Mouse (Mus musculus) MEL (cell line): Measurements from ENCODE around the gene Eml5. TPM values are rescaled to one million over a fixed set of nuclear protein-coding genes. Genes with fewer than 3 reads are reported as not detected.

ENCODE experiments used
- DNase-seq: peaks from one replicate; pipeline ENCODE4 v3.0.0; 2011; ENCODE audit warnings: low read depth, low spot score
- H3K27ac ChIP-seq: 2 replicates; pipeline ENCODE4 v1.5.1; 2012; ENCODE audit warnings: low read depth, mild to moderate bottlenecking, control low read depth, low read length, moderate library complexity; ENCODE audit not compliant: control insufficient read depth
- H3K27me3 ChIP-seq, 2 experiments: fragments of 150-350 bp in 1 of 2; sonication (generic) in 1 of 2; 2 replicates each; pipeline ENCODE4 v1.6.1; 2012; ENCODE audit warnings: low read length in 2 of 2, mild to moderate bottlenecking in 2 of 2, improper control_type of control experiment in 1 of 2, moderate library complexity in 1 of 2; ENCODE audit not compliant: insufficient read depth in 2 of 2, control insufficient read depth in 1 of 2
- H3K36me3 ChIP-seq, 2 experiments: 2 replicates each; pipeline ENCODE4 v1.6.1; 2012 to 2014; ENCODE audit warnings: low read length in 2 of 2, improper control_type of control experiment in 1 of 2, inconsistent platforms in 1 of 2, mild to moderate bottlenecking in 1 of 2; ENCODE audit not compliant: insufficient read depth in 2 of 2, control insufficient read depth in 1 of 2
- H3K4me1 ChIP-seq, 2 experiments: fragments of 150-350 bp in 1 of 2; sonication (generic) in 1 of 2; 2 replicates each; pipeline ENCODE4 v1.6.1; 2012; ENCODE audit warnings: low read length in 2 of 2, improper control_type of control experiment in 1 of 2, mild to moderate bottlenecking in 1 of 2; ENCODE audit not compliant: insufficient read depth in 2 of 2, control insufficient read depth in 1 of 2
- H3K4me3 ChIP-seq, 2 experiments: fragments of 150-350 bp in 1 of 2; sonication (generic) in 1 of 2; 2 replicates each; pipeline ENCODE4 v1.5.1; 2012; ENCODE audit warnings: low read depth in 2 of 2, low read length in 2 of 2, mild to moderate bottlenecking in 2 of 2, moderate library complexity in 2 of 2, control low read depth in 1 of 2, improper control_type of control experiment in 1 of 2; ENCODE audit not compliant: control insufficient read depth in 1 of 2, insufficient read depth in 1 of 2
- H3K79me2 ChIP-seq: 2 replicates; pipeline ENCODE4 v1.6.1; 2012; ENCODE audit warnings: mild to moderate bottlenecking, low read length, moderate library complexity; ENCODE audit not compliant: control insufficient read depth, poor library complexity, insufficient read depth
- H3K9ac ChIP-seq: 2 replicates; pipeline ENCODE4 v1.6.1; 2012; ENCODE audit warnings: low read depth, mild to moderate bottlenecking, control low read depth, low read length, moderate library complexity; ENCODE audit not compliant: control insufficient read depth, poor library complexity, severe bottlenecking
- H3K9me3 ChIP-seq: fragments of 150-350 bp; sonication (generic); replicated peaks from 2 replicates; pipeline ENCODE4 v1.6.1; 2012; ENCODE audit warnings: mild to moderate bottlenecking, low read length, improper control_type of control experiment, moderate library complexity; ENCODE audit not compliant: insufficient read depth
- BHLHE40 ChIP-seq: IDR thresholded peaks from 2 replicates; pipeline ENCODE4 v1.6.1; 2012; ENCODE audit warnings: low read depth, mild to moderate bottlenecking, inconsistent platforms, low read length, improper control_type of control experiment, borderline replicate concordance
- CHD1 ChIP-seq: IDR thresholded peaks from 2 replicates; pipeline ENCODE4 v1.6.1; 2012; ENCODE audit warnings: low read depth, mild to moderate bottlenecking, inconsistent platforms, low read length, improper control_type of control experiment
- CHD2 ChIP-seq: IDR thresholded peaks from 2 replicates; pipeline ENCODE4 v1.6.1; 2011; ENCODE audit warnings: low read length, improper control_type of control experiment
- E2F4 ChIP-seq: IDR thresholded peaks from 2 replicates; pipeline ENCODE4 v1.6.1; 2011; ENCODE audit warnings: low read depth, low read length, improper control_type of control experiment, borderline replicate concordance
- ELF1 ChIP-seq: IDR thresholded peaks from 2 replicates; pipeline ENCODE4 v1.6.1; 2014; ENCODE audit warnings: low read depth, mild to moderate bottlenecking, inconsistent platforms, low read length, improper control_type of control experiment, moderate library complexity
- EP300 ChIP-seq, 2 experiments: IDR thresholded peaks; 2 replicates each; pipeline ENCODE4 v1.6.1; 2011; ENCODE audit warnings: improper control_type of control experiment in 2 of 2, low read length in 2 of 2, low read depth in 1 of 2, mild to moderate bottlenecking in 1 of 2
- ETS1 ChIP-seq: IDR thresholded peaks from 2 replicates; pipeline ENCODE4 v1.6.1; 2012; ENCODE audit warnings: low read depth, mild to moderate bottlenecking, inconsistent platforms, low read length, improper control_type of control experiment, moderate library complexity
- GABPA ChIP-seq: IDR thresholded peaks from 2 replicates; pipeline ENCODE4 v1.6.1; 2012; ENCODE audit warnings: low read depth, mild to moderate bottlenecking, inconsistent platforms, low read length, improper control_type of control experiment, moderate library complexity
- GATA1 ChIP-seq: IDR thresholded peaks from 2 replicates; pipeline ENCODE4 v1.6.1; 2011; ENCODE audit warnings: low read depth, low read length, improper control_type of control experiment
- HCFC1 ChIP-seq: IDR thresholded peaks from 2 replicates; pipeline ENCODE4 v1.6.1; 2012; ENCODE audit warnings: low read depth, mild to moderate bottlenecking, inconsistent platforms, low read length, improper control_type of control experiment, moderate library complexity
- JUND ChIP-seq: IDR thresholded peaks from 2 replicates; pipeline ENCODE4 v1.6.1; 2011; ENCODE audit warnings: low read depth, mild to moderate bottlenecking, improper control_type of control experiment, low read length
- KAT2A ChIP-seq: conservative IDR thresholded peaks from 2 replicates; pipeline ENCODE4 v1.6.1; 2012; ENCODE audit warnings: low read depth, low read length, improper control_type of control experiment, inconsistent platforms
- MAFK ChIP-seq: IDR thresholded peaks from 2 replicates; pipeline ENCODE4 v1.6.1; 2011; ENCODE audit warnings: low read depth, mild to moderate bottlenecking, low read length, improper control_type of control experiment, borderline replicate concordance
- MAX ChIP-seq: IDR thresholded peaks from 2 replicates; pipeline ENCODE4 v1.6.1; 2011; ENCODE audit warnings: low read length, improper control_type of control experiment
- MAZ ChIP-seq: IDR thresholded peaks from 2 replicates; pipeline ENCODE4 v1.6.1; 2012; ENCODE audit warnings: low read depth, mild to moderate bottlenecking, inconsistent platforms, low read length, improper control_type of control experiment
- MEF2A ChIP-seq: IDR thresholded peaks from 2 replicates; pipeline ENCODE4 v1.6.1; 2014; ENCODE audit warnings: low read depth, mild to moderate bottlenecking, inconsistent platforms, low read length, improper control_type of control experiment; ENCODE audit not compliant: poor library complexity, insufficient replicate concordance, severe bottlenecking; ENCODE audit errors: extremely low read depth
- MXI1 ChIP-seq: IDR thresholded peaks from 2 replicates; pipeline ENCODE4 v1.6.1; 2011; ENCODE audit warnings: mild to moderate bottlenecking, low read depth, low read length, improper control_type of control experiment
- MYB ChIP-seq: IDR thresholded peaks from 2 replicates; pipeline ENCODE4 v1.6.1; 2011; ENCODE audit warnings: mild to moderate bottlenecking, low read depth, low read length, improper control_type of control experiment
- MYC ChIP-seq: IDR thresholded peaks from 2 replicates; pipeline ENCODE4 v1.6.1; 2011; ENCODE audit warnings: low read depth, mild to moderate bottlenecking, low read length, improper control_type of control experiment, moderate library complexity
- NELFE ChIP-seq: IDR thresholded peaks from 2 replicates; pipeline ENCODE4 v1.6.1; 2011; ENCODE audit warnings: low read depth, low read length, improper control_type of control experiment
- NRF1 ChIP-seq: IDR thresholded peaks from 2 replicates; pipeline ENCODE4 v1.6.1; 2014; ENCODE audit warnings: low read depth, mild to moderate bottlenecking, inconsistent platforms, low read length, improper control_type of control experiment, moderate library complexity; ENCODE audit not compliant: poor library complexity, insufficient read depth, severe bottlenecking
- POLR2A ChIP-seq, 2 experiments: IDR thresholded peaks; 2 replicates each; pipeline ENCODE4 v1.6.1; 2011 to 2012; ENCODE audit warnings: low read length in 2 of 2, mild to moderate bottlenecking in 2 of 2, control low read depth in 1 of 2, improper control_type of control experiment in 1 of 2, low read depth in 1 of 2, moderate library complexity in 1 of 2; ENCODE audit not compliant: control insufficient read depth in 1 of 2, insufficient read depth in 1 of 2, poor library complexity in 1 of 2
- POLR2AphosphoS5 ChIP-seq: IDR thresholded peaks from 2 replicates; pipeline ENCODE4 v1.6.1; 2012; ENCODE audit warnings: low read depth, borderline replicate concordance, mild to moderate bottlenecking, inconsistent platforms, low read length, moderate library complexity, mixed read lengths
- RAD21 ChIP-seq: IDR thresholded peaks from 2 replicates; pipeline ENCODE4 v1.6.1; 2011; ENCODE audit warnings: mild to moderate bottlenecking, low read depth, low read length, improper control_type of control experiment
- SIN3A ChIP-seq: IDR thresholded peaks from 2 replicates; pipeline ENCODE4 v1.6.1; 2012; ENCODE audit warnings: low read length, improper control_type of control experiment, inconsistent platforms
- SMC3 ChIP-seq: IDR thresholded peaks from 2 replicates; pipeline ENCODE4 v1.6.1; 2011; ENCODE audit warnings: low read depth, low read length, improper control_type of control experiment
- TBP ChIP-seq: IDR thresholded peaks from 2 replicates; pipeline ENCODE4 v1.8.0; 2011; ENCODE audit warnings: low read depth, low read length, improper control_type of control experiment
- TCF12 ChIP-seq: IDR thresholded peaks from 2 replicates; pipeline ENCODE4 v1.6.1; 2014; ENCODE audit warnings: low read depth, mild to moderate bottlenecking, inconsistent platforms, low read length, improper control_type of control experiment, moderate library complexity
- UBTF ChIP-seq: IDR thresholded peaks from 2 replicates; pipeline ENCODE4 v1.6.1; 2012; ENCODE audit warnings: low read depth, mild to moderate bottlenecking, inconsistent platforms, low read length, improper control_type of control experiment, moderate library complexity, borderline replicate concordance; ENCODE audit not compliant: insufficient read depth
- USF1 ChIP-seq: IDR thresholded peaks from 2 replicates; pipeline ENCODE4 v1.6.1; 2014; ENCODE audit warnings: low read depth, mild to moderate bottlenecking, inconsistent platforms, low read length, improper control_type of control experiment, moderate library complexity
- USF2 ChIP-seq, 2 experiments: IDR thresholded peaks; 2 replicates each; pipeline ENCODE4 v1.6.1; 2011 to 2012; ENCODE audit warnings: improper control_type of control experiment in 2 of 2, low read length in 2 of 2, borderline replicate concordance in 1 of 2, inconsistent platforms in 1 of 2, low read depth in 1 of 2, mild to moderate bottlenecking in 1 of 2; ENCODE audit not compliant: insufficient read depth in 1 of 2
- ZC3H11A ChIP-seq: IDR thresholded peaks from 2 replicates; pipeline ENCODE4 v1.6.1; 2012; ENCODE audit warnings: low read depth, mild to moderate bottlenecking, inconsistent platforms, low read length, improper control_type of control experiment
- ZKSCAN1 ChIP-seq: IDR thresholded peaks from 2 replicates; pipeline ENCODE4 v1.6.1; 2012; ENCODE audit warnings: low read depth, mild to moderate bottlenecking, inconsistent platforms, low read length, improper control_type of control experiment, moderate library complexity
- ZMIZ1 ChIP-seq: IDR thresholded peaks from 2 replicates; pipeline ENCODE4 v1.6.1; 2012; ENCODE audit warnings: low read depth, mild to moderate bottlenecking, inconsistent platforms, low read length, improper control_type of control experiment, moderate library complexity
- ZNF384 ChIP-seq: IDR thresholded peaks from 2 replicates; pipeline ENCODE4 v1.6.1; 2012; ENCODE audit warnings: low read depth, mild to moderate bottlenecking, inconsistent platforms, low read length, improper control_type of control experiment
- polyA plus RNA-seq, 2 experiments: library from polyadenylated mRNA; stranded (reverse) in 1 of 2; unstranded in 1 of 2; fragments of >175 nt in 1 of 2; fragments of >200 nt in 1 of 2; gene quantifications; 2 replicates each; pipeline versions ENCODE4 v1.2.1 to v1.2.4; 2012; ENCODE audit warnings: low replicate concordance in 2 of 2, low read depth in 1 of 2; ENCODE audit not compliant: insufficient read length in 2 of 2, insufficient read depth in 1 of 2, missing spikeins in 1 of 2
- total RNA-seq: library from RNA; depleted of rRNA; stranded (reverse); fragments of 300-350 nt; gene quantifications from 2 replicates; pipeline ENCODE4 v1.2.3, GENCODE M21; 2012

The Eml5 gene
- total and polyA plus RNA-seq, 3 experiments, result 4.7 to 13.2 TPM; not detected in 1

- Histone ChIP-seq H3K79me2 (peaks cover 44% of the 10 kb centered on the region), H3K9me3 (no peaks in the 10 kb centered on the region), H3K9ac (peak within 1 kb of the TSS; percentile 96), H3K27me3 (peaks cover 0 to 2% of the 10 kb centered on the region in 2 experiments; a peak in 1 of 4 replicates), H3K4me1 (peaks cover 2 to 6% of the 10 kb centered on the region in 2 experiments; a peak in 2 of 4 replicates), H3K4me3 (peak within 1 kb of the TSS; percentile 84 to 87), H3K36me3 (peaks cover 2 to 26% of the 10 kb centered on the region in 2 experiments; a peak in 3 of 4 replicates), H3K27ac (peak within 1 kb of the TSS; percentile 68)
- DNase-seq, result peak; percentile 94
- TF ChIP-seq RAD21, result no peak
- TF ChIP-seq HCFC1, result peak; percentile 77
- TF ChIP-seq SMC3, result no peak
- no peak for TF ChIP-seq ZC3H11A
- TF ChIP-seq ELF1, result 0 out of 2 replicates have a peak, but pooled peaks have one; percentile 49
- no peak for TF ChIP-seq TBP
- TF ChIP-seq SIN3A, result peak; percentile 78
- no peak for TF ChIP-seq MEF2A
- TF ChIP-seq ZMIZ1, result no peak
- TF ChIP-seq KAT2A, result peak; percentile 42; the same call in 1 of the 2 replicates
- TF ChIP-seq UBTF, result 0 out of 2 replicates have a peak, but pooled peaks have one; percentile 62
- TF ChIP-seq USF1, result 0 out of 2 replicates have a peak, but pooled peaks have one; percentile 40
- no peak for TF ChIP-seq CHD2
- TF ChIP-seq MYC, result peak; percentile 24; the same call in 1 of the 2 replicates
- no peak for TF ChIP-seq ZNF384
- no peak for TF ChIP-seq USF2 (IDR thresholded peaks at IDR 0.05; ENCODE audit: borderline replicate concordance in 1 of 2, insufficient read depth in 1 of 2, low read depth in 1 of 2, low read length in 2 of 2)
- TF ChIP-seq MAZ, result 0 out of 2 replicates have a peak, but pooled peaks have one; percentile 27
- TF ChIP-seq ETS1, result 0 out of 2 replicates have a peak, but pooled peaks have one; percentile 18
- TF ChIP-seq TCF12, result peak; percentile 33; the same call in 1 of the 2 replicates
- TF ChIP-seq EP300 (IDR thresholded peaks at IDR 0.05; ENCODE audit: low read depth in 1 of 2, low read length in 2 of 2), result no peak
- TF ChIP-seq NRF1, result peak; percentile 93
- no peak for TF ChIP-seq GATA1
- no peak for TF ChIP-seq GABPA
- no peak for TF ChIP-seq MAFK
- TF ChIP-seq POLR2A (IDR thresholded peaks at IDR 0.05; ENCODE audit: control insufficient read depth in 1 of 2, insufficient read depth in 1 of 2, low read depth in 1 of 2, low read length in 2 of 2, poor library complexity in 1 of 2), result peak; percentile 56 to 71; a peak in 3 of 4 replicates
- no peak for TF ChIP-seq ZKSCAN1
- peak; percentile 68; the same call in 1 of the 2 replicates for TF ChIP-seq MXI1
- TF ChIP-seq MAX, result peak; percentile 57; the same call in 1 of the 2 replicates
- no peak for TF ChIP-seq MYB
- TF ChIP-seq E2F4, result no peak
- TF ChIP-seq POLR2AphosphoS5, result no peak
- TF ChIP-seq NELFE, result peak; percentile 66
- TF ChIP-seq CHD1, result no peak
- TF ChIP-seq JUND, result no peak
- TF ChIP-seq BHLHE40, result no peak
These were observed 154.4 kb downstream of the Eml5 start, which contains the start of gene Zc3h14 for GRCm38 (mm10) chr12:98746746-98747379. Gene Zc3h14 (plus strand): TSS chr12:98746964.
